Mouse (Mus musculus): ENCODE results near the gene Rasl10a.

DNA sequence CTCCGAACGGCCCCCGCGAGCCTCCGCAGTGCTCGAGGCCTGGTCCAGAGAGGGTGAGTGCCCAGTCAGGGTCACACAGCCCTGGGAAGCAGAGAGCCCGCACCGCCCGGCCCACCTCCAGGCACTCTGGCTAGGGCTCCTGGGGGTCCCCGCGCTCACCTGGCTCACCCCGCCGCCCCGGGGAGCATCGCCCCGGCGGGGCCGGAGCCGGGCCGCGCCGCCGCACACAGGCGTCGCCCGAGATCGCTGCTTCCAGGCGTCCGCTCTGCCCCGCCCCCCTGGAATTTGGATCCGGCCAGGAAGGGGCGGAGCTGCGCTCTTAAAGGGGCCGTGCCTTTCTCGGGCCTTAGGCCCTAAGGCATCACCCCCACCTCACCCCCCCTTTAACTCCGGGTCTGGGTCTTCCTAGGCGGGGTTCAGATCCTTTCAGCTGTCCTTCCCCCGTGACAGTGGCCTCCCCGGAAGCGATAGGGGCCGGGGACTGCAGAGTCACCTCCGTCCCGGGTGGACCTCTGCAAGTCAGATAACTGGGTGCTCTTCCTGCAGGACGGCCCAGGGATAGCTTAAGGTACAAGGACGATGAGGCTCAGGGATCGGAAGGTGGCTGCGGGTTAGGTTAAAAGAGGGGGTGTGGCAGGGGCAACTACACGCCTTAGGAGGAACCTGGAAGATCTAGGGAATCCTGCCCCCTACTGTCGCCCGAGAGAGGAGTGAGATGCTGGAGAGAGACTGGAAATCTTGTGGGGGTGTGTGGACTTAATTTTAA is 7.3 kb downstream of the Rasl10a start, which contains the start of gene Gas2l1:
- TF ChIP-seq CTCF (IDR thresholded peaks at IDR 0.05; ENCODE audit: low read depth): peak; percentile 74
- TF ChIP-seq EP300 (IDR thresholded peaks at IDR 0.05; ENCODE audit: low read depth): no peak
